Mouse (Mus musculus) spleen, adult 12 weeks (tissue): ENCODE results near the gene Prkg1.
"Not testable (repeated sequence)": the region's sequence is repeated elsewhere in the genome, so short reads cannot be mapped to it uniquely, and the experiment has no call there.

Experiments used
- DNase-seq: peaks from one replicate; pipeline ENCODE4 v3.0.0; 2022; ENCODE audit warnings: low spot score

Gene Prkg1

DNA sequence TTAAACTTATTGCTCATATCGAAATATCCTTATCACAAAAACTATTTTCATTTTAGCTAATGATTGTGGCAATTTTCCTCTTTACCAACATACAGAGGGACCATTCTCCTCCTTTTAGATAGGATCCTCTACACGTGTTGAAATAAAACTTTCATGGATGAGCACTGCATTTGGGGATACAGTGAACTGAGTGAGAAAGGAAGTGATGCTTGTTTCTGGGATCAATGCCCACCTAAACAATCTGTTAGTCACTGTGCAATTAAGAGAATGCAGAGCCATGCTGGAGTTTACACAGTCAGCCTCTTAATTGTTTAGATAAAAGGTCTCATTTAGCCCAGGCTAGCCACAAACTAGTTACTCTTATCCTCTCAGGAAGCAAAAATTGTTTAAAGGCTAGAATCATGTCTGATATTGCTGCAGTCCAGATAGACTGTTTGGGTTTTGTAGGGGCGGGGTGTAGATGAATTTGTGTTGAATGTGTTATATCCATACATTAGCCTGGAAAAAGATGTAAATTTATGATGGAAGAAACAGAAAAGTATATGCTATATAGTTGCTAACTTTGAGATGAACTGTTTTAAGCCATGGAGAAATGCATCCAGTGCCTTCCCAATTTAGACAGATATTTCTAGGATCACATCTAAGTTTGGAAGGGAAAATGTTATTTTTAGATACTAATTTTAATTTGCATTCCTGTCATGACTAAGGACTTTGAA, 1151.5 kb downstream of the Prkg1 start:
- DNase-seq: no peak

DNA sequence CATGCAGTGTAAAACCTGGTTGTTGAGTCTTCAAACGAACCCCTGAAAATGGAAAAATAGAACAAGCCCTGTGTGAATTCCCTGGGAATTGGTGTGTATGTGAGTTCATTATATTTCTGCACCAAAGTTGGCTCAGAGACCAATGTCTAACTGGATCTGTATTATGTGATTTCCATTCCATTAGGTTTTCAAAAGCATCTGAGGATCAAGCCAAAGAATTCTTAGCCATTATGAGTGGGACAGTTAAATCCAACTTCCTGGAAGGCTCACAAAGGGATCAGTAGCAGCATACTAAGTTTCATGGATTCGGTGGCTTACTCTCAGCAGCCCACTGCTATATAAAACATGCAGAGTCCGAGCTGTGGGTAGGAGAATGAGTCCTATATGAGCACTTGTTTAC, 1178.5 kb downstream of the Prkg1 start:
- no peak for DNase-seq

DNA sequence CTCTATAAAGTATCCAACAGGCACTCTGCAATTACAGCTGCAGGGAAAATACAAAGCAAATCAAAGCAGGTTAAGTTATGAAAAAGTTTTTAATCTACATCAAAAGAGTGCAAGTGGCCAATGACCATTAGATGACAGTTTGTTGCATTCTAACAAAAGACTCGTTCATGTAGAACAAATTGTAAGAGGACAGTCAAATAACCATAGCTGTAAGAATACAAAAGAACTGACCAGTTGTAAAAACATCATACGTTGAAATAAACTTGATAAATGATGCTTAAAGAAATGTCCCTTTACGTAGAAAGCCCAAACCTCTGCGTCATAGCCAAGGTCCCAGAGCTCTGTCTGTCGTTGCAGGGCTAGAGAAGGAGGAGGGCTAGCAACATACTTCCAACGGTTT, 1200.3 kb downstream of the Prkg1 start:
- no peak for DNase-seq

DNA sequence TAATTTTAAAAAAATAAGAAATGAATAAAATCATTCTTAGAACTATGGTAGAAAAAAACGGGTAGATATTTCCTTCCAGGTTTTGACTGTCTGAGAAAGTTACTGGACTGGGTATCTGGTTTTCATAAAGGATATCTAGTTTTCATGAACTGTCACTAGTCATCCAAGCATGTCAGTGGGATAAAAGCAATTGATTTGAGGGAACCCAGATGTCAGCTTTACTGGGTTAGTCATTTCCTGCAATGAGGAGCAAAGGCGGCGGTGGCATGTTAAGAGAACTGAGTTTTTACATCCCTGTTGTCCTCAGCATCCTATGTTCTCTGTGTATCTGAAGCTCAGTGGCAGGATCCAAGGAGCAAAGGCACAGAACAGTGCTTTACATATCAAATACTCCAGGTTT, 1201.0 kb downstream of the Prkg1 start:
- DNase-seq: no peak

DNA sequence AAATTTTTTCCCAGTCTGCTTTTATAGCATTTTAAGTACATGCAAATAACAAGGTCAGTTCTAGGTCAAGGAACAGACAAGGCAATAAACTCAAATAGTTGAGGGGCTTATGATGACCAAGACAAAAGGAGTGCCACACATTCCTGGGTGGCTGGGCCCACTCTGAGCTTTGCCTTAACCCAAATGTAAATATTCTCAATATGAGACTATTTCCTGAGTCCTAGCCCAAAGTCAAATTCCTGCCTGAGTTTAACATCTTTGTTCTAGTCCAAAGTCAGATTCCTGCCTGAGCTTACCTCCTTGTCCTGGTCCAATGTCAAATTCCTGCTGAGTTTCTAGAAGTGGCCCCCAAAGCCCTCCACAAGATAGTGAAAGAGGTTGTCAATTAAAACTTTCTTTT, 1206.8 kb downstream of the Prkg1 start:
- no peak for DNase-seq

DNA sequence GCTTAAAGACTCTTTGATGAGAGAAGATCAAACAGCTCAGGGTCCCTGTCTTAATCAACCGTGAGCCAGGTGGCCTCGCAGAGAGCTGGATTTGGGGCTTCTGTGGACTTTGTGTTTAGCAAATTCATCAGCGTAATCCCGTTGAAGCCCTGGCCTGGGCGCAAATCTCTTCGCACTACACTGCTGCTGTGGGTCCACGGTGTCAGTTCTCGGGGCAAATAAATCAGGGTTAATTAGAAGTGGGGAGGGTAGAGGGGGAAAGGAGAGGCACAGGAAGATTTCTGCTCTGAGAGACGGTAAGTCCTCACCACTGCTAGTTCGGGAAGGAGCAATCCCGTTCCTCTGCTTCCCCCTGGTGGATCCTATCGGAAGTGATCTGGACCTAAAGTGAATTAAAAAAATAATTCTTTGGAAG, 1210.4 kb downstream of the Prkg1 start:
- no peak for DNase-seq

DNA sequence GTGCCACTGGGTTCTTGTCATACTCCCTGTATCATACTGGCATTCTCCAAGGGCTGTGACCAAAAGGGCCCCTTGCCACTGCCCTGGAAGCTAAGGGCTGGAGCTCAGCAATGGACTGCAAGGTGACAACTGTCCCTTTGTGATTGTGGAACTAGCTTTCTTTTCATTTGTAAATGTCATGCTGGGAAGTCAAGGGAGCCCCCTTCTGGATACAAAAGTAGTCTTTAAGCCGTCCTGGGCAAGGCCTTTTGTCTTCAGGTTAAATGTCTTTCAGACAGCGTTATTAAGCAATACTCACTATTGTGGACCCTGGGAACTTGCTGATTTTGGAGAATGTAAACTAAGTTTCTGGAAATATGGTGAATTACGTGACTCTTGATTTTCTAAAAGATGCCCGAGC, 1211.1 kb downstream of the Prkg1 start:
- DNase-seq: no peak

DNA sequence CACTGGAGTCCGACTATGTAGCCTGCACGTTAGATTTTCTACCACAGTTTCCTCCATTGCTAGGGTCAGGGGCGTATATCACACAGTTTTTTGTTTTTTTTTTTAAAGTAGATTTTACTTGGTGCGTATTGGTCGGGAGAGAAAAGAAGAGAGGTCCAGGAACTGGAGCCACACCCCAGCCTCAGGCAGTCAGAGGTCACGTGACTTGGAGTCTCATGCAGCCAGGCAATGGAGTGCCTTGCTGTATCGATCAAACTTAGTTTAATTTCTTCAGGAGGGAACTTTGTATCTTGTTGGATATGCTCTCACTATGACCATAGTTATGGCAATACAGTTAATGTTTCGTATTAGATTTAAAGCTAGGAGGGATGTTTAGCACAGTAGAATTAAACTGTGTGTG, 1212.6 kb downstream of the Prkg1 start:
- DNase-seq: no peak

DNA sequence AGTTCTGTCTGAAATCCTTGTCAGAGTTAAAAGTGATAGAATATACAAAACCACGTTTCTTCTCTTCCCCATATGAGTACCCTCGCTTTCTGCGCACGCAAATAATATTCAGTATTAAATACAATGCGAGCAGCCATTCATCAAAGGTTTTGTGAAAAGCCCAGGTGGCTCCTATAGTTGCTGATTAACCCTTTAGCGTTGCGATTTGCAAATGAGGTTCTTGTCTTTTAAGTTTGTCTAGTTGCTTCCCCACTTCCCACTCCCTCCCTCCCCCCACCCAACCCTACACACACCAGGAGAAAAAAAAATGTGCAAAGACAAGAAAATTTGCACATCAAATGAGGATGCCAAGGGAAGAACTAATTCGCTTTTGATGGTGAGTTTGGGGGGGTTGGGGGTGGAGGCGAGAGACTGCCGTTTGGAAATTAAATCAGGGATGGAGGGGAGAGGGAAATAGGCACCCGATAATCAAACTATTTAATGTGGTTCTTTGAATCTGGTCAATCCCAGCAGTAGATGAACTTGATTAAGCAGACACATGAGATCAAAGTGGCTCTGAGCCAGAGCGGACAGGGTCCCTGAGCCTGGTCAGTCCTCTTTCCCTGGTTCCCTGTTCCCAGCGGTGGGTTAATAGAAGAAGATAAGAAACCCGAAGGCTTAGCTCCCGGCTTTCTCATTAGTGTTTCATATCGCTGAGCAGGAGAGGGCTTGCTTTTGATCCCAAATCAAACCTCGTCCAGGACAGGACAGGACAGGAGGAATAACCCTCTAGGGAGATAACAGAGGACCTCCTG, 1214.8 kb downstream of the Prkg1 start:
- no peak for DNase-seq

DNA sequence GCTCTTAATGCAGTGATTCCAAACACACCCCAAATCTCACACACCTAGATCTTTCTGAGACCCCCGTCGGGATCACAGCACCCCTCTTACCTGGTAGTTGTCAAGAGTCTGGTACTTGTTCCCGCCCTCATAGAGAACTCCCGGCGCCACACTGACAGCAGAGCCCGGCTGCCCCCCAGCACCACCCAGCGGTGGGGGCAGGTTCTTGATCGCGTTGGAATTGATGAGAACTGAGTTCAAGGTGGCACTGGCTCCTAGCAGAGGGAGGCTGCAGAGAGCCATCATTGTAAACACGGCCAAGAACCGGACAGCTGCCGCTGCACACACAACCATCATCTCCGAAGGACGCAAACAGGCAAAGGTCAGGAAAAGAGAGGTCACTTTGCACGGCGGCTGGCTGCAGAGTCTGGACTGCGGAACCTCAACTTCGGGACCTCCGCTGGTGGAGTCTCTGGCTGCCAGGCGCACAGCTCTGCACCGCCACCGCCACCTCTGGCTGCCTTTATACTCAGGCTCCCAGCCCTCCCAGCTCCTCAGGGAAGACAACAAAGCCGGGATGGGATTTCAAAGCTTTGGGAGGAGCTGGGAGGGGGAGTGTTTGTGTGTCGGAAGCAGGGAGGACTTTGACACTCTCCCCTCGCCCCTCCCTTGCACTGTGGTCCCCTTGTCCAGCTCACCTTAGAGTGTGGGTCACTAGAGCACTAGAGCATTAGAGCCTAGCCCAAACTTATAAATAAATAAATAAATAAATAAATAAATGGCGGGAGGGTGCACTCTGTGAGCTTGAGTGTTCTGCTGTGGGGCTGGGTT, 1215.6 kb downstream of the Prkg1 start, which contains the start of gene Dkk1:
Gene Dkk1, minus strand, starts transcription at position 622 of the 810 bp plus-strand sequence.
- DNase-seq: no peak

DNA sequence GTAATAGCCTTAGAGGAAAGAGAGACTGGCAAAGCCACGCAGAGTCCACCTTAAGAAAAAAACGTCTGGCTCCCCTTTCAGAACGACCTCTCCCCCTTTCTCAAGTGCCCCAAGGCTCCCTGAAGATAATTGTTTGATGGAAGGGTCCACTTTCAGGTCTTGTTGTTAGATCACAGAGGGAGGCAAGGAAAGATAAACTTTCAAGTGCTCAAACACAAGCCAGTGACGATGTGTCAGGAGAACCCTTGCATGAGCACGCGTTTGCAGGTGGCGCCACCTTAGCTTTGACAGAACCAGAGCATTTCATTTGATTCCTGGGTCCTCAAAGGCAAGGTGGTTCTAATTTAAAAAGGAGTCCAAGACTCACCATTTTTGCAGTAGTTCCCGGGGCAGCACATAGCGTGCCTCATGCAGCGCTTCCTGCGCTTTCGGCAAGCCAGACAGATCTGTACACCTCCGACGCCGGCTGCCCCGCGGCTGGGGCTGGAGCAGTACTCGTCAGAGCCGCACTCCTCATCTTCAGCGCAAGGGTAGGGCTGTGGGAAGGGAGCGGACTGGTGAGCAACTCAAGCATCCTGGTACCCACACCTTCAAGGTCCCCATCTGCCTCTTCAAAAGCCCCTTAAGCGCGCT, 1216.3 kb downstream of the Prkg1 start:
- no peak for DNase-seq

DNA sequence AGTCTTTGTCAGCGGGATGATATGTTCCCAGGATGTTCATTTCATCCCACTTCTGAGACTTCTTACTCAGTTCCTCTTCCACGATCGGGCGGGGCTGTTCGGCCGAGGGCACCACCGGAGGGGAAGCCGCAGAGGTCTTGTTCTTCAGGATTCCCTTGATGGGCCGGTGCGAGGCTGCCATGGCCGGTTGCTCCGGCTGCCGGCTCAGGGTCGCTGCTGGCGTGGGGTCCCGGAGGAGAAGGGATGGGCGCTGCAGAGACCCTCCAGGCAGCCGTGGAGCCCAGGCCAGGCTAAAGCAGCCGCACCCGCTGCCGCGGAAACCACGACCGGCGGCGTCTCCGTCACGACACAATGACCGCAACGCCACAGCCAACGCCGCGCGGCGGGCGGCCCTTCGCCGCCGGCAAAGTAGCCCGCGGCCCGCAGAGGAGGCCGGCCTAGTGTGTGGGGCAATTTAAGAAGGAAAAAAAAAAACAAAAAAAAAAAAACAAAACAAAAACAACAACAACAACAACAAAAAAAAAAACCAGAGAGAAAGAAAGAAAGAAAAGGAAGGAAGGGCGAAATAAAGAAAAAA, 1225.4 kb downstream of the Prkg1 start:
- DNase-seq: not testable (repeated sequence)

DNA sequence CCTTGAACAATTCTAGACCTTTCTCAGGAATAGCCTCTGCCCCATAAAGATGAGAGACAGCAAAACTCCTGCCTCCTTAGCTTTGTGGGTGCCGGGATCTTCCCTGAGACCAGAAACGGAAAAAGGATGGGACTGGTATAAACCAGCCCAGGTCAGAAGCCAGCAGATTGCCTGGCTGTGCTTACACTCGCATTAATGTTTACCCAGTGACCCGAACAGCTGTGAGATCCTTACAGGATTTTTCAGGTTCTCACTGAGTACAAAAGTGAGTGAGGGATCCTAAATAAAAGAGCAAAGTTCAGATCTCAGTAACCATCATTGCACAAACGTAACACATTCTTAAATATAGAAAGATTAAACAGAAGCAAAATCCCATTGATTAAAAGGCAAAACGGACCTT, 1248.1 kb downstream of the Prkg1 start:
- no peak for DNase-seq
